Mouse (Mus musculus) lung, postnatal 4 days (tissue): ENCODE results near the gene Ap3d1.

Experiments used
- DNase-seq, 2 experiments: peaks; one replicate each; pipeline ENCODE4 v3.0.0; 2021

The Ap3d1 gene

DNA sequence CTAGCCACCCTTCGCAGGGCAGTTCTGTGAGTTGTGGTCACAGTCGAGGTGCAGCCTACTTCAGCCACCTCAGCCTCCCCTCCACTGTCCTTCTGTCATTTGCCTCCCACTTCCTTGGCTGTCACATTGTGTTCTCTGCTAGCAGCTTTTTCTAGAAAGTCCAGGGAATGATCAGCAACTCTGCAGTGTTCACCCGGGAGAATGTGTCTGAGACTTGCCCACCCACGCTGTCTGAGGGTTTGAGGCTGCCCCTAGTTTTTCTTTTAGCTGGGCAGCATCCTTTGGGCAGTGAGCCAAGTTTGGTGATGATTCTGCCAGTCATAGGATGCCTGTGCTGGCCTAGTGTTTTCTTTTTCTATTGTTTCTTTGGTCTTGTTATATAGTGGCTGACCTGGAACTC lies 14.9 kb upstream of the Ap3d1 start:
- DNase-seq = no peak

DNA sequence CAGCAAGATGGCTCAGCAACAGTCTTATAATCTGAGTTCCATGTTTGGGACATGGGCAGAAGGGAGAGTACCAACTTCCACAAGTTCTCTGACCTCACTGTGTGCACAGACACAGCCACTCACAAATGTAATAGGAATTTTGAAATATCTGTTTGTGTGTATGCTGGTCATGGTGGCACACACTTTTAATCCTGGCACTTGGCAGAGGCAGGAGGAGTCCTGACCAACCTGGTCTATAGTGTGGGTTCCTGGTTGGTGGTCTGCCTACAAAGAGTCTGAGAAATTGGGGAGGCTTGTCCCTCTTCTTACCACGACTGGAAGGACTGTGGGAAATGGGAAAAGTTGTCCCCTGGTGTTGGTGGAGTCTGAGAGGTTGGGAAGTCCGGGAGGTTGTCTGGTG lies 14.4 kb upstream of the Ap3d1 start:
- DNase-seq = no peak

DNA sequence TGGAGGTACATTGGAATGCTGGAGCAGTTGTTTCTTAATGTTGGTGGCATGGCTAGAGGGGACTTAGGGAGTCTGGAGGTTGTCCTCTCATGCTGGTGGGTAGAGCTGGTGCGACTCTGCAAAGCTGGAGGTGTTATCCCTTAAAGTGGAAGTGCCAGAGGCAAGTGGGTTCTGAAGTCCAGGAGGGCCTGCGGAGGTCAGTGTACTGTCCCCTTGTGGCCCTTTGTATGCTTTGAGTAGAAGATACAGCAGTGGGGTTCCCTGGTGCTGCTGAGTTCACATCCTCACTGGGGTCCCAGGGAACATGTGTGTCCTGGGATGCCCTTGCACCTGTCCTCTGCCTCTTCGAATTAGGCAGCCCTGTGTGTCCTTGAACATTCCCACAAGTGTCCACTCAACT lies 14.0 kb upstream of the Ap3d1 start:
- no peak for DNase-seq

DNA sequence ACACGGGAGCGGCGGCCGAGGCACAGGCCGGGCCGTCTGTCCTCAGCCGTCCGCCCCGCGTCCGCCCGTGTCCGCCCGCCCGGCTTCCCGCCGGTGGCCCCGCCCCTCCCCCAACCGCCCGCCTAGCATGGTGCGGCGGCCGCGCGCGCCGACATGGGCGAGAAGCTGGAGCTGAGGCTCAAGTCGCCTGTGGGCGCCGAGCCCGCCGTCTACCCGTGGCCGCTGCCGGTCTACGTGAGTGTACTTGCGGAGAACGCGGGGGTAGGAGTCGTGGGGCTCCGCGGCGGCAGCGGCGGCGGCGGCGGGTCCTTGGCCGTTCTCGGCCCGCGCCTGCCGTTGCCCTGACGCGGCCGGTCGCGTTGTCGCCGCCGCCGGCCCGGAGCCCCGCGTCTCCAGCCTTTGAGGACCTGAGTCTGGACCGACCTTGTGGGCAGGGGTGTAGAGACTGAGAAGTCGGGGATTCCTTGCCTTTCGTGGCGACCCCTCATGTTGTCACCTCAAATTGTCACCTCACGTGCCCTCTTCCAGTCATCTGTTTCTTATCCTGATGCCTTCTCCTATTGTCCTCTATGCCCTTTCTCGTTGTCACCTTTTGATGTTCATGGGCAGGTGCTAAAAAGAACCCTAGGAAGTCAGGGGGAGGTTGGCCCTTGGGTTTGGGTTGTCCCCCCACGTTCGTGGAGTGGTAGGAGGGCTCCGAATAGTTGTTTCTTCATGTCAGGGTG lies 13.4 kb upstream of the Ap3d1 start:
- no peak for DNase-seq

DNA sequence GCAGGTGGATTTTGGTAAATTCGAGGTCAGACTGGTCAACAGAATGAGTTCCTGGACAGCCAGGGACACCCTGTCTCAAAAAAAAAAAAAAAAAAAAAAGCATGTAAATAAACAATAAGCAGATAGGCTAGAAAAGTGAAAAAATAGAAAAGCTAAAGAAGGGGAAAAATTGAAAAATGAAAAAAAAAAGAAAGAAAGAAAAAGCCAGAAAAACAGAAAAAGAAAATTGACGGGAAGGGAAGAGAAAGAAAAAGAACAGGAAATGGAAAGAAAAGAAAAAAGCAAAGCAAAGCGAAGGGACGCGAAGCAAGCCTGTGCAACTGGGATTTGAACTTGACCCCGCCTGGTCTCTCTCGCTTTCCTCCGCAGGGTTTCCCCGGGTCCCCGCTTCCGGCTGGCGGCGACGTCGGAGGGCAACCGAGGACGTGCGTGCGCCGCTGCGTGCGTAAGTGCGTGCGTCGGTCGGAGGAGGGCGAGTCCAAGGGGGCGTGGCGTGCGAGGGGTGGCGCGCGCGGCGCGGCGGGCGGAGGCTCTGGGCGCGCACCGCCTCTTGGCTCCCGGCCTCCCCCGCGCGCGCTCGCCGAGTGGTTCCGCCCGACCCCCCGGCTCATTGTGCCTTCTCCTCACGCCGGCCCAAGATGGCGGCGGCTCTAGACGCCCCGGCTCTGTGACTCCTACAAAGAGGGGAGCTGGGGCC lies 12.7 kb upstream of the Ap3d1 start, which contains the start of gene Dot1l:
Gene Dot1l (plus strand): TSS at position 613 of the 697 bp plus-strand sequence.
- peak; percentile 99 for DNase-seq

DNA sequence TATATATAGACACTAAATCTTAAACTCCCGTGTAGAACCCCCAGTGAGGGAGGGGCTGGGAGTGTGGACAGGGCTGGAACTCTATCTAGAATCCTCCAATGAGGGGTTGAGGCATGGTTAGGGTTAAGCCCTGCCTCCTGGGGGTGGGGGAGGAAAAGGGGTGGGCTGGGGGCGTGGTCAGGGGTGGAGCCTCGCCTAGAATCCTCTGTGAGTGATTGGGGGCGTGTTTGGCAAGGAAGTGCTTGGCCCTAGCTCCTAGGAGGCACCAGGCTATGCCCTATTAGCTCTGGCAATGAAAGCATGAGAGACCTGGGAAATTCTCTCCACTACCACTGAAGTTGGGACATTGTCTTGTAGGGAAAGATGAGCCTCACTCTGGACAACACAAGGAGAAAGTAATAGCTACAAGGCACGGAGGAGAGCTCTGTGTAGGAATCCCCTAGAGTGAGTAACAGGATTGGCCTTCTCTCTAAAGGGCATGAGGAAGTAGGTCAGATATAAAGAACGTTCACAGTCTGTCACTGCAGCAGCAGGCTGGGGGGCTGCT lies 10.1 kb upstream of the Ap3d1 start:
- DNase-seq = peak; percentile 86

DNA sequence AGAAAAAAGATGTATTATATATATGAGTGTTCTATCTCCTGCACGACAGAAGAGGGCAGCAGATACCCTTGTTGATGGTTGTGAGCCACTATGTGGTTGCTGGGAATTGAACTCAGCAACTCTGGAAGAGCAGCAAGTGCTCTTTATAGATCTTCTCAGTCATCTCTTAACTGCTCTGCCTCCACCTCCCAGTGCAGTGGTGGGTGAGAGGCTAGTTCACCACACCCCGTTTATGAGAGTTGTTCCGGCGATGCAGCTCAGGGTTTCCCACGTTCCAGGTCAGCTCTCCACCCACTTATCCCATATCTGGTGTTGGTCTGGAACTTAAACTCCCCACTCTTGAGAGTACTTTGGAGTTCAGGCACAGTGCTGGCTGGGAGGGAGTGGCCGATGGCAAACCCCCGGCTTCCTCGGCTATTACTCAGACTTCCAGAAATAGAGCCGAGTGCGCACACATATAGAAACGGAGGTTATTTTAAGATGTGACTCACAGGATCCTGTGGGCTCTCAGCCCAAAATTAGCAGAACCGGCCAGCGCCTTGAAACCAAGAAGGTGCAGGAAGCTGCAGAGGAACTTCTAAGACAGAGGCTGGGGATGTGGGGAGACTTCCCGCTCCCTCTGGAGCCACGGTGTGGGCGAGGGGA lies 9.2 kb upstream of the Ap3d1 start:
- peak; percentile 82 to 87 for DNase-seq

DNA sequence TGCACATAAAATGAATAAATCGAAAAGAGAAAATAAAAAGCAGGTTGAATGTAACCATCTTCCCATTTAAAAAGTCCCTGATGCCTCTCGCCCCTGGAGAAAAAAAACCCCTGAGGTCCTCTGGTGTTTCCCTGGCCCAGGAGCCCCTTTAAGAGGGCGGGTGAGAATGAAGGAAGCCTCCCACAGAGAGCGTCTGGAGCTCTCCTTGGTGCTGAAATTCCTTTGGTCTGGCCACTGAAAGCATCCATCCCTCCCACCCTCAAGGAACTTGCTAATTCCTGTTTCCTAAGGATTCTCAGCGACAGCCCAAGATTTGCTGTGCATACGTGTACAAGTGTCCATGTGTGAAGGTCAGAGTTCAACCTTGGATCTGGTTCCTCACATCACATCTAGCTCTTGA lies 6.5 kb upstream of the Ap3d1 start:
- peak; percentile 51 to 76 for DNase-seq

DNA sequence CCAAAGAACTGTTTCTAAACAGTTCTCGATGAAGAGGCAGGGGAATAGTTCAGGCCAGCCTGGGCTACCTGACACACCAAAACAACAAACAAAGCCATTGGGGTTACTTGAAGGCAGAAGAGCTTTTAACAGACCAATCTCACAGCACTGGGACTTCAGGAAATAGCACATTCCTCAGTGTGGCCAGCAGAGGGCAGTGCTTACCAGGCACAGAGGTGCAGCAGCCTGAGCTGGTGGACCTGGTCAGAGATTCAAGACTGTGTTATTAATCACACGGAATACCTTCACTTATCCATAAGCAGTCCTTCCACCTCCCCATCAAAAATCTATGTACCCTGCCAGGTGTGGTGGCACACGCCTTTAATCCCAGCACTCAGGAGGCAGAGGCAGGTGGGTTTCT lies 5.3 kb upstream of the Ap3d1 start:
- DNase-seq = peak; percentile 81 to 86

DNA sequence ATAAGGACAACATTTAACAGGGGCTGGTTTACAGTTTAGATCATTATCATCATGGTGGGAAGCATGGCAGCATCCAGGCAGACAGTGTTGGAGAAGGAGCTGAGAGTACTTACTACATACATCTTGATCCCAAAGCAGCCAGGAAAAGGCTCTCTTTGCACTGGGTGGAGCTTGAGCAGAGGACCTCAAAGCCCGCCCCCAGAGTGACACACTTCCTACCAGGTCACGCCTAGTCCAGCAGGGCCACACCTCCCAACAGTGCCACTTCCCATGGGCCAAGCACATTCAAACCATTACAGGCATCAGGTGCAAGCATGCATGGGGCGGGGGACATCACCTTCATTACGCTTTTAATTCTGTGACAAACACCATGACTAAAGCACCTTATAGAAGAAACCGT lies 2.2 kb upstream of the Ap3d1 start:
- peak; percentile 79 for DNase-seq

DNA sequence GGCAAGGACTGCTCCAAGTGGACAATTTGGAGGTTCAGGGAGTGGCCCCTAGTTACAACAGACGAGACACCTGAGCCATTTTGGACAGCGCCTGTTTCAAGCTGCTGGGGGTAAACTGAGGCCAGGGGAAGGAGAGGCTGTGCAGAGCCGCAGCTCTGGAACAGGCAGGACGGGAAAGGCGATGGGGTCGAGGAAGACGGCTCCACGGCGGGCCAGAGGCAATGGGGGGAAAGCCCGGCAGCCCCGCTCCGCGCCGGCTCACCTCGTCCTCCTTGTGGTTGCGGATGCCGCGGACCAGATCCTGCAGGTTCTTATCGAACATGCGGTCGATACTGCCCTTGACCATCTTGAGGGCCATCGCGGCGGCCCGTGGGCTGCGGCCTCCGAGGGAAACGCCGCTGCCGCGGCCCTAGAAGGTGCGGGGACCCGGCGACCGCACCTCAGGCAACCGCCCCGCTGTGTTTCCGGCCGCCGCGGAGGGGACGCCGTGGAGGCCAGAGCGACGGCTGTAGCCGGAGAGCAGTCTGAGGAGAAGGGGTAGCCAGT lies 357 bp downstream of the Ap3d1 start:
- no peak for DNase-seq

DNA sequence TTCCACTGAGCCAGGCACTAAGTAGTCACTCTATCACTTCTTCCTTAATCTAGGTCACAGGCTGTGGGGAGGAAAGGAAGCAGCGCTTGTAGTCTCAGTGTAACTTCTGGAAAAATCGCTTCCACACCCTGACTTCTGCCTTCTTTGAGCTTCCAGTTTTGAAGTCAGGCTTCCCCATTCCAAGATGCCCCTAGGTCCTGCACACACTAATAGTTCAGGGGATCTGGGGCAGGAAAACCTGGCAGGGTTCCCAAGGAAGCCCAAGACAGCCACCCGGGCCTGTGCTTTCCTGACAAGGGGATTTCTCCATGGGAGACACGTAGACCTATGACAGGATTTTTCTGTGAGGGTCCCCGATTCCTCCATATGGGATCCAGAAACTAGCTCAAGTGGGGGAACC lies 918 bp downstream of the Ap3d1 start:
- DNase-seq = peak in 1 of 2 experiments; percentile 28

DNA sequence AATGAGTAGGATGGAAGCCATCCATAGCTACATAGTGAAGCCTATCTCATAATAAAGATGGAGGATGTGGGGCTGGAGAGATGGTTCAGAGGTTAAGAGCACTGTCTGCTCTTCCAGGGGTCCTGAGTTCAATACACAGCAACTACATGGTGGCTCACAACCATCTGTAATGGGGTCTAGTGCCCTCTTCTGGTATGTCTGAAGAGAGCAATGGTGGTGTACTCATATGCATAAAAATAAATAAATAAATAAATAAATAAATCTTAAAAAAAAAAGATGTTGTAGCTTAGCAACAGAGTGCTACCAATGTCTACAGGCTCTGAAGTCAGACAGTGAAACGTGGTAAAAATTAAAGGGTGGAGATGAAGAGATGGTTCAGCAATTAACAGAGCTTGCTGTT lies 3.4 kb downstream of the Ap3d1 start:
- DNase-seq = no peak

DNA sequence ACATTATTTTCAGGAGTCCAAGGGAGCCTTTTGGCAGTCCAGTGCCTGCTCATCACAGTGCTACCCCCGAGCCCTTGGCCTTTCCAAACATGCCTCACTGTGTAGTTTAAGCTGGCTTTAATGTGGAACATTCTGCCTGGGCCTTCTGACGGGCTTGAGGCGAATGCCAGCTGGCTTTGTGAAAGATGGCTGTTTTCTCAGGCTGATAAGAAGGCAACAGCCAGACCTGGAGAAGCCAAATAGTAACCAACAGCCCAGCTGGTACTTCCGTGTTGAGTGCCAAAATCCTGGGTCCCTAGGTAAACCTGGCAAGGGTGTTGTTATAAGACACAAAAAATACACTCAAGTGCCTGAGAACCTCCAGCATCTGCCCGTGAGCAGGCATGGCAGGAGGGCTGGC lies 5.3 kb downstream of the Ap3d1 start:
- DNase-seq = no peak

DNA sequence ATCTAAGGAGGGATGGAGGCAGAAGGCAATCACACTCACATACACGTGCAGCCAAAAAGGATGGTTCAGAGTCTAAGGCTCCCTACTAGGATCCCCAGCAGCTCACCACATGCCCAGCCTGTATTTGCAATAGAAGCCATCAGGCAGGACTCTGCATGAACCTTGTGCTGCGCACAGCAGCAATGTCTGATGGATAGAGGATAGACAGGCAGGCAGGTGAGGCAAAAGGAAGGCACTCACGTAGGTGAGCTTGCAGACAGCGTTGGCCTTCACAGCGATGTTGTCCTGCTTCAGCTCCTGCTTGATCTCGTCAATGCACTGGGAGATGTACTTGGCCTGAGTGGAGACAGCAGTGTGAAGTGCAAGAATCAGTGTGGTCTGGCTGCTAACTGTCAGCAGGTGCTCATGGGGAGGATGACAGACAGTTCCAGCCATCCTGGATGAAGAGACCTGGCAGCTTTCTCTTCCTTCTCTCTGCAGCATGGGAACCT lies 9.4 kb downstream of the Ap3d1 start:
- no peak for DNase-seq

DNA sequence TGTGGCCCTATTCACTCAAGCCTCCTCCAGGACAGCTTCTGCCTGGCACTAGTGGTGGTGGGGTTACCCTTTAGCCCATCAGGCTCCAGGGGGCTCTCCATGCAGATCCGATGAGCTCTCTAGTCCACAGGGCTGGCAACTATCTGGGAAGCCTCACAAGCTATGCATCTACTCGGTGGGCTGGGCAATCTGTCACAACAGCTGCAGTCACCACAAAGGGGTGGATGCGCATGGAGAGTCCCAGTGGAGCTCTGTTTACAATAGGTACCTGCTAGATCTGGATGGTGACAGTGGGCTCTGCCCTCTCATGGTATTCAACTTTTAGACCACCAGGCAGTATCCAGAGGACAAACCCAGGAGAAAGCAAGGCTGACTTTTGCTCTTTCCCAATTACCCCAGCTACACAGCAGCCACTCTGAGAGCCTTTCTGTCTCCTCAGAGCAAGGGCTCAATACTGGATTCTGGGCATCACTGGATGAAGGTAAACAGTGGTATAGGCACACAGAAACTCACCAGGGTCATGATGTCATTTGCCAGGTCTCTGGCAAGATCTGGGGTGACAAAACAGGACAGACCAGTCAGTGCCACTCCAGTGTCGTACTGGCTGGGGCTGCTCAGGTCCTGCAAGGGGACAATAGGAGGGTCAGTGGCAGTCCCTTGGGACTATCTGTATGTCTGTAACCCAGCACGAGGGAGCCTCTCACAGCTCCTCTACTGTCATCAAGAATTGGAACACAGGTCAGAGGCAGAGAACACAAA lies 14.5 kb downstream of the Ap3d1 start:
- DNase-seq = no peak

DNA sequence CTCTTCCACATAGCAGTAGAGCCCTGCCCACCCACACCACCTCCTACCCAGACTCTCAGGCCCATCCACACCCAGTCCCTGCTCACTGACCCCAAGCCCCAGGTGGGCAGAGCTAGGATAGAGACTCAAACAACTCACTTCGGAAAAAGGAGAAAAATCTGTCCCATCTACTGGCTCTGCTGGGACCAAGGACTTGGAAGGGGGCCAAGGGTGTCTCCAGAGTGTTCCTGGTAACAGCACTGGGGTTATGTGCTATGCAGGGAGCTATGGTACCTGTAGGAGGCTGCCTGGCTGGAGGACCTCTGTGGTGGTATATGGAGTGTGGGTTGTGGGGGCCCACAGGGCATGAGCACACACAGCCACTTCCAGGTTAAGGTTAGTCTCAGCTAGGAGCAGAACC lies 24.8 kb downstream of the Ap3d1 start:
- no peak for DNase-seq

DNA sequence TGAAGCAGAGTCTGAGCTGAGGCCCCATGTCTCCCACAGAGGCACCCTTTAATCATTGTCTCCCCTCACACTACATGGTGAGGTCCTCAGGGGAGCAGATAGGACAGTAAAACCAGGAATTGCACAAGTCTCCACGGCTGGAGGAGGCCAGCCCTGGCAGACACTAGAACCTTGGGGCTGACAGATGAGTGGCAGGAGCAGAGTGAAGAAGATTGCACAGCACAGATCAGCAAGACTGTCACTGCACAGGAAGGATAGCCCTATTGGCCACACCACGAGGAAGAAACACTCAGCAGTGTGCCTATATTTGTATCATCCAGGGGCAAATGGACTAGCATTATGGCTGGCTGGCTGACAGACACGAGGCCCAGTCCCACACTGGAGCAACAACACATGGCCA lies 31.2 kb downstream of the Ap3d1 start:
- DNase-seq = no peak

DNA sequence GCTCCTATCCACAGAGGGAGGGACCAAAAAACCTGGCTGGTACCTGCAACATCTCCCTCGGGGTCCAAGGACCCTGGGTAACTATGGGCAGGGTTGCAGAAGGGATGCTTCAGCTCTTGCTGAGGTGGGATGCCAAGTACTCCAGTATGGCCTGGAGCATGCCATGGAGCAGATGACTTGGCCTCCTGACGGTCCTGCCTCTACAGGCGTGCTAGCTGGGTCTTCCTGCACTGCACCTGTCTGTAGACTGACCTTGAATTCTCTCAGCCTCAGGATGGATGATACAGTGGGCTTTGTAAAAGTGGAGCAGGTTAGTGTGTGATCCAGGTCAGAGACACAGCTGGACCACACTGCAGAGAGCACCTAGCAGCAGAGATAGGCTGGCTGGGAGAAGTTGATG lies 36.6 kb downstream of the Ap3d1 start:
- no peak for DNase-seq

DNA sequence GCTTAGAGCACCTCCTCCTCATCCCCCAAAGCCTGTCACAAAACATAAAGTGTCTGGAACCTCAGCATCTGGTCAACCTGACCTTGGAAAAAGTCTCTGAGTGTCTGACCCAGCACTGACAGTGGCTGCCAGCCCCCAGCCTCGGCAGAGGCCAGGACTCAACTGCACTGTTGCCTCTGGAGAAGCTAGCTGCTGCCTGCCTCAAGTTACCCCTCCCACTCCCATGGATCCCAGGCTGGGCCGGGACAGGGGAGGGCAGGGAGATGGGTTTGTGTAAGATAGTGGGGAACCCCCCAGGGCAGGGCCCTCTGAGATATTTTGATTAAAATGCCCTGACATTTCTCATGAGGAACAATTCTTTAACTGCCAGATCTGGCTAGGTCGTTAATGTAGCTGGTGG lies 37.0 kb downstream of the Ap3d1 start:
- DNase-seq = no peak

DNA sequence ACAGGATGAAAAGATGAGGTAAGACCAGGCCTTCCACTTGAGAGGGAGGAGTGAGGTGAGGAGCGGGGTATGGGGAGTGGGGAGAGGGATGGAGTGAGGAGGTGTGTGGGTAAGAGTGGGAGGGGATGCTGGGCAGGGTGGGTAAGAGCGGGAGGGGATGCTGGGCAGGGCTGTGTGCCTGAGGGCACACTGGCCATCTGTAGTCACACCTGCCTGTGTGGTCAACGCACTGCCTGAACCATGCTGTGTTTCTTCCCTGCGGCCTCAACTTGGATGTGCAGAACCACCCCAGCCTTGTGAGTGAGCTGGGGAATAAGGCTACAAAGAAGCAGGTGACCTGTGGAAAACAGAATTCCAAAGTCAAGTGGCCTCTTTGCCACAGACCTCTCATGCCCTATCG lies 37.6 kb downstream of the Ap3d1 start:
- no peak for DNase-seq

DNA sequence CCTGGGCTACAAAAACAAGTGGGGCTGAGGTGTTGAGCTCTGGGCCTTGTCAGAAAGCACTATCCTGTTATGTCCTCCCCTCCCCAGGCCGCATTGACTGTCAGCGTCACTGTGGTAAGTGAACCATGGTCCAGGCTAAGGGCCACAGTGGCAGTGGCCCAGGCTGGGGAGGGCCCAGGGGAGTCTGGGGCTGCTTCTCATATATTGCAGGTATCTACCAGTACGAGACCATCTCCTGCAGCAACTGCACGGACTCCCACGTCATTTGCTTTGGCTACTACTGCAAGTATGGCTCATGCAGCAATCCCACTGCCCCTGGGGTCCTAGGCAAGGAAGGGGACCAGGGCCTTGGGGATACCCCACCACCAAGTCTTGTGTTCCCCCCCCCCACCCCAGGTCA lies 38.4 kb downstream of the Ap3d1 start:
- no peak for DNase-seq
